Mouse (Mus musculus) thymus, adult 2 months (tissue): Measurements from ENCODE around the gene Smad5. TPM values are rescaled to one million over a fixed set of nuclear protein-coding genes. Genes with fewer than 3 reads are reported as not detected.
A peak's percentile ranks its signal among the peaks of the same experiment; 100 is the strongest.

Source experiments
- DNase-seq: peaks from one replicate; pipeline ENCODE4 v3.0.0; 2021
- H3K27ac ChIP-seq: fragments of 200-500 bp; 2 replicates; pipeline ENCODE4 v1.5.1; 2012; ENCODE audit warnings: low read length, control low read depth; ENCODE audit not compliant: control insufficient read depth, insufficient read depth
- H3K27me3 ChIP-seq: fragments of 200-500 bp; 2 replicates; pipeline ENCODE4 v1.6.1; 2012; ENCODE audit warnings: mild to moderate bottlenecking, low read length, moderate library complexity, mixed read lengths; ENCODE audit not compliant: control insufficient read depth, insufficient read depth
- H3K36me3 ChIP-seq: fragments of 200-500 bp; 2 replicates; pipeline ENCODE4 v1.6.1; 2012; ENCODE audit warnings: mild to moderate bottlenecking, low read length, moderate library complexity; ENCODE audit not compliant: control insufficient read depth, insufficient read depth
- H3K4me1 ChIP-seq: fragments of 200-500 bp; replicated peaks from 2 replicates; pipeline ENCODE4 v1.6.1; 2012; ENCODE audit warnings: low read length; ENCODE audit not compliant: control insufficient read depth, insufficient read depth
- H3K4me3 ChIP-seq: fragments of 200-500 bp; 2 replicates; pipeline ENCODE4 v1.5.1; 2012; ENCODE audit warnings: mild to moderate bottlenecking, low read length, control low read depth, moderate library complexity; ENCODE audit not compliant: control insufficient read depth, insufficient read depth
- CTCF ChIP-seq: fragments of 200-500 bp; IDR thresholded peaks from 2 replicates; pipeline ENCODE4 v1.5.1; 2012; ENCODE audit warnings: mild to moderate bottlenecking, control low read depth, low read length, moderate library complexity, borderline replicate concordance; ENCODE audit not compliant: control insufficient read depth, poor library complexity, insufficient read depth; ENCODE audit errors: extremely low read depth
- POLR2A ChIP-seq: fragments of 200-500 bp; IDR thresholded peaks from 2 replicates; pipeline ENCODE4 v1.6.1; 2012; ENCODE audit warnings: mild to moderate bottlenecking, low read length, control low read depth, moderate library complexity; ENCODE audit not compliant: control insufficient read depth, poor library complexity, insufficient read depth; ENCODE audit errors: extremely low read depth
- WGBS: fragments of 180-500 bp; shearing (Covaris S2); methylation state at CpG from one replicate; pipeline ENCODE4 v1.1.7; 2018; 5-methylcytosine and 5-hydroxymethylcytosine counted together
- polyA plus RNA-seq: library from polyadenylated mRNA; depleted of rRNA; stranded (reverse); fragments of >200 nt; gene quantifications from 2 replicates; pipeline ENCODE4 v1.2.3, GENCODE M21; 2012

Smad5 gene
- polyA plus RNA-seq, 1 experiment = 45.6 TPM

- 68% methylated on average over 6 of the region's 6 CpGs for WGBS
- Histone ChIP-seq H3K27me3 (peaks cover 18% of the 10 kb centered on the region), H3K36me3 (no peaks in the 10 kb centered on the region), H3K4me3 (no peak overlapping the region), H3K4me1 (peaks cover 20% of the 10 kb centered on the region), H3K27ac (no peak overlapping the region)
- DNase-seq = peak; percentile 71
- no peak for TF ChIP-seq POLR2A
- 0 out of 2 replicates have a peak, but pooled peaks have one; percentile 47 for TF ChIP-seq CTCF
Measured at GRCm38 (mm10) chr13:56755871-56756270, 53.1 kb downstream of the Smad5 start.

- no peak for TF ChIP-seq CTCF
- TF ChIP-seq POLR2A = no peak
- Histone ChIP-seq H3K27ac (no peak overlapping the region), H3K4me1 (peaks cover 15% of the 10 kb centered on the region), H3K4me3 (no peak overlapping the region), H3K36me3 (no peaks in the 10 kb centered on the region), H3K27me3 (peaks cover 18% of the 10 kb centered on the region)
- WGBS = 77% methylated on average over 12 of the region's 12 CpGs
- DNase-seq = no peak
Measured at GRCm38 (mm10) chr13:56757201-56757600, 54.4 kb downstream of the Smad5 start.

GRCm38 (mm10) chr13:56758492-56758891, 55.7 kb downstream of the Smad5 start:
- H3K36me3 ChIP-seq = no peaks in the 10 kb centered on the region
- WGBS = 24% methylated on average over 6 of the region's 6 CpGs
- H3K4me3 ChIP-seq = no peak overlapping the region
- peaks cover 4% of the 10 kb centered on the region for H3K4me1 ChIP-seq
- no peak overlapping the region for H3K27ac ChIP-seq
- TF ChIP-seq POLR2A = no peak
- TF ChIP-seq CTCF = peak; percentile 88
- peak; percentile 85 for DNase-seq
- H3K27me3 ChIP-seq = peaks cover 6% of the 10 kb centered on the region

- no peak for DNase-seq
- Histone ChIP-seq H3K36me3 (no peaks in the 10 kb centered on the region), H3K27ac (no peak overlapping the region), H3K4me3 (no peak overlapping the region), H3K4me1 (peaks cover 13% of the 10 kb centered on the region), H3K27me3 (no peaks in the 10 kb centered on the region)
- TF ChIP-seq CTCF (no peak), POLR2A (no peak)
- WGBS = 38% methylated on average over 13 of the region's 13 CpGs
Measured at GRCm38 (mm10) chr13:56762446-56763229, 59.8 kb downstream of the Smad5 start.

- Histone ChIP-seq H3K4me3 (peak overlapping the region; percentile 32), H3K4me1 (peaks cover 13% of the 10 kb centered on the region), H3K36me3 (no peaks in the 10 kb centered on the region), H3K27ac (no peak overlapping the region), H3K27me3 (no peaks in the 10 kb centered on the region)
- 22% methylated on average over 25 of the region's 25 CpGs for WGBS
- TF ChIP-seq CTCF (no peak), POLR2A (no peak)
- peak; percentile 33 for DNase-seq
Measured at GRCm38 (mm10) chr13:56765284-56766032, 62.6 kb downstream of the Smad5 start.

- 84% methylated on average over 5 of the region's 5 CpGs for WGBS
- Histone ChIP-seq H3K4me3 (no peak overlapping the region), H3K27ac (no peak overlapping the region), H3K27me3 (no peaks in the 10 kb centered on the region), H3K4me1 (peaks cover 13% of the 10 kb centered on the region), H3K36me3 (no peaks in the 10 kb centered on the region)
- DNase-seq = no peak
- TF ChIP-seq POLR2A (no peak), CTCF (no peak)
Measured at GRCm38 (mm10) chr13:56766211-56766610, 63.4 kb downstream of the Smad5 start.
